Mouse (Mus musculus): ENCODE measurements around the gene Hnrnph3.

The Hnrnph3 gene

GRCm38 (mm10) chr10:63032267-63032666, 8.2 kb upstream of the Hnrnph3 start:
- no peak for DNase-seq (ENCODE audit: low read depth, low spot score)

- no peak for DNase-seq (ENCODE audit: low read depth, low spot score)
Measured at GRCm38 (mm10) chr10:63028396-63028795, 4.4 kb upstream of the Hnrnph3 start.

- DNase-seq (ENCODE audit: low read depth, low spot score): no peak
Measured at GRCm38 (mm10) chr10:63027376-63028161, 3.6 kb upstream of the Hnrnph3 start.

GRCm38 (mm10) chr10:63026795-63027160, 2.8 kb upstream of the Hnrnph3 start:
- DNase-seq (ENCODE audit: low read depth, low spot score): no peak

GRCm38 (mm10) chr10:63026156-63026794, 2.3 kb upstream of the Hnrnph3 start:
- peak; percentile 86 for DNase-seq (ENCODE audit: low read depth, low spot score)

GRCm38 (mm10) chr10:63025491-63026011, 1.5 kb upstream of the Hnrnph3 start:
- peak; percentile 30 for DNase-seq (ENCODE audit: low read depth, low spot score)

- peak; percentile 30 for DNase-seq (ENCODE audit: low read depth, low spot score)
Measured at GRCm38 (mm10) chr10:63025016-63025415, 999 bp upstream of the Hnrnph3 start.

GRCm38 (mm10) chr10:63024580-63024910, 528 bp upstream of the Hnrnph3 start:
- DNase-seq (ENCODE audit: low read depth, low spot score): peak; percentile 61

GRCm38 (mm10) chr10:63023121-63023748, 782 bp downstream of the Hnrnph3 start:
- peak; percentile 68 for DNase-seq (ENCODE audit: low read depth, low spot score)

GRCm38 (mm10) chr10:63022541-63023120, 1.4 kb downstream of the Hnrnph3 start:
- no peak for DNase-seq (ENCODE audit: low read depth, low spot score)

GRCm38 (mm10) chr10:63021702-63022101, 2.3 kb downstream of the Hnrnph3 start:
- DNase-seq (ENCODE audit: low read depth, low spot score): no peak

- no peak for DNase-seq (ENCODE audit: low read depth, low spot score)
Measured at GRCm38 (mm10) chr10:63019304-63019703, 4.7 kb downstream of the Hnrnph3 start.

- no peak for DNase-seq (ENCODE audit: low read depth, low spot score)
Measured at GRCm38 (mm10) chr10:63014168-63014567, 9.8 kb downstream of the Hnrnph3 start.

GRCm38 (mm10) chr10:63013476-63013875, 10.5 kb downstream of the Hnrnph3 start:
- no peak for DNase-seq (ENCODE audit: low read depth, low spot score)

GRCm38 (mm10) chr10:63011556-63011955, 12.5 kb downstream of the Hnrnph3 start:
- no peak for DNase-seq (ENCODE audit: low read depth, low spot score)

- DNase-seq (ENCODE audit: low read depth, low spot score): no peak
Measured at GRCm38 (mm10) chr10:63010268-63010667, 13.7 kb downstream of the Hnrnph3 start.

GRCm38 (mm10) chr10:63008193-63008592, 15.8 kb downstream of the Hnrnph3 start:
- no peak for DNase-seq (ENCODE audit: low read depth, low spot score)

- no peak for DNase-seq (ENCODE audit: low read depth, low spot score)
Measured at GRCm38 (mm10) chr10:63004556-63004955, 19.5 kb downstream of the Hnrnph3 start.

- DNase-seq (ENCODE audit: low read depth, low spot score): no peak
Measured at GRCm38 (mm10) chr10:63003252-63003651, 20.8 kb downstream of the Hnrnph3 start.

- DNase-seq (ENCODE audit: low read depth, low spot score): no peak
Measured at GRCm38 (mm10) chr10:63000584-63000983, 23.4 kb downstream of the Hnrnph3 start.

- no peak for DNase-seq (ENCODE audit: low read depth, low spot score)
Measured at GRCm38 (mm10) chr10:62993991-62994390, 30.0 kb downstream of the Hnrnph3 start.

- no peak for DNase-seq (ENCODE audit: low read depth, low spot score)
Measured at GRCm38 (mm10) chr10:62990636-62991035, 33.4 kb downstream of the Hnrnph3 start.
